Mouse (Mus musculus) liver, embryonic 11.5 days (tissue): ENCODE measurements at regions not wholly inside any gene's neighbourhood (a gene's known extent, or its start where the extent isn't known, plus 50 kb on each side); places are given as distances from the start of the nearest gene placed in this dataset.

Experiments
- ATAC-seq: fragments of 200-750 bp; cut with Nextera tagmentation; replicated peaks from 2 replicates; pipeline ENCODE4 v1.8.0; 2017; ENCODE audit warnings: moderate number of reproducible peaks, mild to moderate bottlenecking, moderate TSS enrichment, moderate library complexity; ENCODE audit not compliant: low FRiP score
- DNase-seq: peaks from one replicate; pipeline ENCODE4 v3.0.0-alpha.2; 2017; ENCODE audit warnings: low spot score
- H3K27ac ChIP-seq: fragments of 300-500 bp; sonication (generic); 2 replicates; pipeline ENCODE4 v1.5.1; 2014; ENCODE audit warnings: mild to moderate bottlenecking, low read depth, low read length, control low read depth
- H3K27me3 ChIP-seq: fragments of 300-500 bp; sonication (generic); replicated peaks from 2 replicates; pipeline ENCODE4 v1.6.1; 2014; ENCODE audit warnings: low read length, mixed read lengths; ENCODE audit not compliant: control insufficient read depth, insufficient read depth
- H3K36me3 ChIP-seq: fragments of 300-500 bp; sonication (generic); 2 replicates; pipeline ENCODE4 v1.6.1; 2014; ENCODE audit warnings: mild to moderate bottlenecking, low read length, moderate library complexity, mixed read lengths; ENCODE audit not compliant: control insufficient read depth, insufficient read depth
- H3K4me1 ChIP-seq: fragments of 300-500 bp; sonication (generic); replicated peaks from 2 replicates; pipeline ENCODE4 v1.6.1; 2014; ENCODE audit warnings: low read length, mixed read lengths; ENCODE audit not compliant: control insufficient read depth, insufficient read depth
- H3K4me2 ChIP-seq: fragments of 300-500 bp; sonication (generic); 2 replicates; pipeline ENCODE4 v1.6.1; 2014; ENCODE audit warnings: mild to moderate bottlenecking, control low read depth, moderate library complexity
- H3K4me3 ChIP-seq: fragments of 300-500 bp; sonication (generic); 2 replicates; pipeline ENCODE4 v1.5.1; 2014; ENCODE audit warnings: low read depth, low read length, control low read depth
- H3K9ac ChIP-seq: fragments of 300-500 bp; sonication (generic); 2 replicates; pipeline ENCODE4 v1.6.1; 2014; ENCODE audit warnings: low read depth, low read length, control low read depth
- H3K9me3 ChIP-seq: fragments of 300-500 bp; sonication (generic); 2 replicates; pipeline ENCODE4 v1.6.1; 2016; ENCODE audit warnings: low read length, inconsistent platforms, mixed read lengths; ENCODE audit not compliant: control insufficient read depth
- WGBS: fragments of 180-500 bp; shearing (Covaris S2); extraction: QIAGEN DNeasy Blood & Tissue Kit; methylation state at CpG from one replicate; pipeline ENCODE4 v1.1.7; 2014; 5-methylcytosine and 5-hydroxymethylcytosine counted together

DNA sequence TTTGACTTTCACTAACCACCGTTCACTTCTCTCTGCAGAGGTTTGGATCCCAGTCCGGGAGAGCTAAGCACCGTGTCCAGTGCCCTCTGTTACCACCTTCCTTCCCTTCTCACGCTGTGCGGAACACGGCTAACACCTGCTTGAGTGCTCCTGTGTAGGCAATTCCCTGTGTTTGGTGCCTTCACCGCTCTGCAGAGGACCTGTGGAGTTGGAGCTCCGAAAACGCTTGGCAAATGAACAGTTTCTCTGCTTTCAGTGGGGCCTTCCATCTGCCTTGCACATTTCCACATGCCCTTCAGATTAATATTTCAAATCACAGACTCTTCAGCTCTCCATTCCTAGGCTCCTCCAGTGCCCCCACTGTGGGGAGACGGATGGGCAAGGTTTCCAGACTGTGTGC is 227.7 kb upstream of the Daam1 start:
- Histone ChIP-seq H3K9me3 (no peaks in the 10 kb centered on the region), H3K9ac (no peak overlapping the region), H3K36me3 (no peaks in the 10 kb centered on the region), H3K27ac (no peak overlapping the region), H3K4me1 (no peaks in the 10 kb centered on the region), H3K27me3 (no peaks in the 10 kb centered on the region), H3K4me3 (no peak overlapping the region), H3K4me2 (no peak overlapping the region)
- WGBS: 92% methylated on average over 10 of the region's 10 CpGs
- DNase-seq (no peak), ATAC-seq (no peak)

DNA sequence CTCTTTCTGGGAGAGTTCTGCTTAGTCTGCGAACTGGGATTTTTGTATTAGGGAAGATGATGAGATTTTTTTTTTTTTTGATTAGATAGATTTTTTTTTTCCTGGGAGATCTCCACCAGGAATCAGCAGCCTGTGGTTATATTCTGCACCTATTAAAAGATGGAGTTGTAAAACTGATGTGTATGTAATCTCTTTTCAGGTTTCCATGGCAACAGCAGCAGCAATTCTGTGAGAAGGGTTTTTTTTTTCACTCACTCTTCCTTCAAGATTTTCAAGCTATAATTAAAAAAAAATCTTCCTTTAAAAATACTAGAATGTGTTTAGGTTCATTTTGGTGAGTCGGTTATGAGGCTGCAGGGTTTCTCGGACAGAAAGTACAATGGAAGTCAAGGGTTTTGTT is 224.5 kb upstream of the Daam1 start:
- Histone ChIP-seq H3K9me3 (no peaks in the 10 kb centered on the region), H3K36me3 (no peaks in the 10 kb centered on the region), H3K4me2 (no peak overlapping the region), H3K27me3 (no peaks in the 10 kb centered on the region), H3K9ac (no peak overlapping the region), H3K4me1 (no peaks in the 10 kb centered on the region), H3K27ac (no peak overlapping the region), H3K4me3 (no peak overlapping the region)
- ATAC-seq (no peak), DNase-seq (no peak)
- WGBS: 80% methylated on average over 3 of the region's 3 CpGs

DNA sequence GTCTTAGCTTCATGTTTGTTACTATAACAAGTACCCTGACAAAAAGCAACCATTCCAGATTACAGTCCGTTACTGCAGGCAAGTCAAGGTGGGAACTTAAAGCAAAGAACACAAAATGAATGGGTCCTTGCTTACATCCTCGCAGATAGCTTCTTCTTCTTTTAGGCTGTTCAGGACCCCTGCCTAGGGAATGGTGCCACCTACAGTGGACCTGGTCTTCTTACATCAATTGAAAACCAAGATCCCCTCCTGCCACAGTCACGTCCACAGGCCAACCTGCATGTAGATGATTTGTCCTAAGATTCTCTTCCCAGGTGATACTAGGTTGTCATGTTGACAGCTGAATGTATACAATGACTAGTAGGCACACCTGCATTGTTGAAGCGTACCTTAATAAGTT is 222.9 kb upstream of the Daam1 start:
- Histone ChIP-seq H3K4me2 (no peak overlapping the region), H3K9ac (no peak overlapping the region), H3K4me1 (no peaks in the 10 kb centered on the region), H3K36me3 (no peaks in the 10 kb centered on the region), H3K9me3 (no peaks in the 10 kb centered on the region), H3K27ac (no peak overlapping the region), H3K27me3 (no peaks in the 10 kb centered on the region), H3K4me3 (no peak overlapping the region)
- 78% methylated on average over 4 of the region's 4 CpGs for WGBS
- DNase-seq (no peak), ATAC-seq (no peak)

DNA sequence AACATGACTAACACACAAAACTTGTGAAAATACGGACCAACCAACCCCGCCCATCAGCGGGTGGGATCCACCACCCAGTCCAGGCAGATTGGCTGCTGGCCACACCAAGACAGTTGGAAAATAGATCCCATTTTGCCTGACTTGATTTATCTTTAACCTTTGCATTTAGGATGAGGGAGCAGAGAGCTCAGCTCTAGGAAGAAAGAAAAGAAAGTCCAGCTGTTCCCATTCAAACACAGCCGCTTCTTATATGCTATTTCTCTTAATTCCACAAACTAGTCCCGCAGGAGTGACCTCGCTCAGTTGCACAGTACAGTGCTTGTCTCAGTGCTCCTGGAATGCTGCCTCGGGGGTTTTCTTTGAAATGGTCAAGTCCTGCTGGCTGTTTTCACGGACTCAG is 217.6 kb upstream of the Daam1 start:
- Histone ChIP-seq H3K9ac (no peak overlapping the region), H3K27ac (no peak overlapping the region), H3K4me3 (no peak overlapping the region), H3K4me2 (no peak overlapping the region), H3K27me3 (no peaks in the 10 kb centered on the region), H3K36me3 (no peaks in the 10 kb centered on the region), H3K9me3 (no peaks in the 10 kb centered on the region), H3K4me1 (no peaks in the 10 kb centered on the region)
- WGBS: 77% methylated on average over 8 of the region's 8 CpGs
- ATAC-seq (no peak), DNase-seq (no peak)

DNA sequence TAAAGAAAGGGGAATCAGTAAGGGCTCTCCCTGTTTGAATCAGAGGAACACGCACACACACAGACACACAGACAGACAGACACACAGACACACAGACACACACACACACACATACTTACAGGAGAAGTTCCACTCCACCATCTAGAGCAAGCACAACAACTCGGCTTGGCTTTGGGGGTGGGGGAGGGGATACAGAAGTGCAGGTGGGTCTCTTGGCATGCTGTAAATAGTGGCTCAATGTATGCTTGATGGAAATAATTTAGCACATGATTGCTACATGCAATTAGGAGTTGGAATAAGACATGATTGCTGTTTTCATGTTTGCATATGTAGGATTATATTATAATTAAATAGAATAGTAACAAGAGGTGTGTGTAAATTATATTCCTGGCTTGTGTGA is 215.9 kb upstream of the Daam1 start:
- Histone ChIP-seq H3K27ac (no peak overlapping the region), H3K4me3 (no peak overlapping the region), H3K4me2 (no peak overlapping the region), H3K4me1 (no peaks in the 10 kb centered on the region), H3K9ac (no peak overlapping the region), H3K36me3 (no peaks in the 10 kb centered on the region), H3K9me3 (no peaks in the 10 kb centered on the region), H3K27me3 (no peaks in the 10 kb centered on the region)
- WGBS: 83% methylated on average over 2 of the region's 2 CpGs
- ATAC-seq: no peak
- DNase-seq: no peak

DNA sequence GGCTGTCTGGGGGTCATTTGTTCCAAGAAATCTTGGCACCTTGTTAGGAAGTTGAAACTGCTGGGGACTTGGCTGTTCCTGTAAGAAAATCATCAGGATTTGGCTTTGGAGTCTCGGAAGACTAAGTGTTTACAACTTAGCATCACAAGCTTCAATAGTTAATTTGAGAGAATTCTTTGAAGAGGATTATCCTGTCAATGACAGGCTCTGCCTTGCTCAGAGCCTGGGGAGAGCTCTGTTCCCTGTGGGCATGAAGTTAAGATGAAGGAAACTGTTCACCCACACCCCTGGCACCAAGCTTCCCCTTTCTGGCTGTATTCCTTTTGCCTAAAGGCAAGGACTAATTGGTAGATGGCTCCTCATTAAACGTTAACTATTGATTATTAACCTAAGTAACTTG is 215.5 kb upstream of the Daam1 start:
- H3K4me1 ChIP-seq: no peaks in the 10 kb centered on the region
- no peaks in the 10 kb centered on the region for H3K36me3 ChIP-seq
- H3K9ac ChIP-seq: no peak overlapping the region
- no peak for DNase-seq
- H3K4me2 ChIP-seq: no peak overlapping the region
- no peak overlapping the region for H3K4me3 ChIP-seq
- no peaks in the 10 kb centered on the region for H3K27me3 ChIP-seq
- 66% methylated on average over 2 of the region's 2 CpGs for WGBS
- ATAC-seq: no peak
- no peak overlapping the region for H3K27ac ChIP-seq
- no peaks in the 10 kb centered on the region for H3K9me3 ChIP-seq

DNA sequence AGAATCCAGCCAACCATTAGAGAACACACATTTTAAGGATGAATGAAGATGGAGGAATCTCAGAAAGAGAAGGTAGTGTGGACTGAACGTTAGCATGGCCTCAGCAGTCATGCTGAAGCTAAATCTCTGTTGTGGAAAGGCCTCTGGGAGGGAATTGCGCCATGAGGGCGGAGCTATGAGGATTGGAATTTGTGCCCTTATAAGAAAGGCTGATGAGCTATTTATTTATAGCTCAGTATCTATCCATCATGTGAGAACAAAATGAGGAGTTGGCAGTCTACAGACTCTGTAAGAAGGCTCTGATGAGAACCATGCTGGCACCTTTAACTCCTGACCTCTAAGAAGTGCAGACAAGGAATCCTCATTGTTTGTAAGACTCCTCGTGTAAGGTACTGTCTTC is 214.8 kb upstream of the Daam1 start:
- no peaks in the 10 kb centered on the region for H3K27me3 ChIP-seq
- no peak overlapping the region for H3K4me3 ChIP-seq
- H3K36me3 ChIP-seq: no peaks in the 10 kb centered on the region
- H3K9me3 ChIP-seq: no peaks in the 10 kb centered on the region
- no peak overlapping the region for H3K4me2 ChIP-seq
- no peak for ATAC-seq
- H3K4me1 ChIP-seq: no peaks in the 10 kb centered on the region
- H3K27ac ChIP-seq: no peak overlapping the region
- no peak for DNase-seq
- no peak overlapping the region for H3K9ac ChIP-seq
- WGBS: 70% methylated on average over 4 of the region's 4 CpGs

DNA sequence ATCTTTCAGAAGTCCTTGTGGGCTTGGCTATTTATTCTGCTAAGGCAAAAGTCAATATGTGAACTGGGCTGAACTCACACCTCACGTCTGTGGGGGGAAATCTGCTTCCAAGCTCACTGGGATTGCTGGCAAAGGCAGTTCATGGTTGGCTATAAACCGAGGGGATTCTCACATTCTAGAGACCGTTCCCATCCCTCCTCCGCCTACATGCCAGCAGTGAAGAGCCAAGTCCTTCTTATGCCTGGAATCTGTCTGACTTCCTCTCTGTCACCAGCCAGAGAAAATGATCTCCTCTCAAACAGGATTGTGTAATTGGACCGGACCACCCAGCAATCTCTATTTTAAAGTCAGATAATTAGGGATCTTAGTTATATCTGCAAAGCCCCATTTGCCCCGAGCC is 212.4 kb upstream of the Daam1 start:
- Histone ChIP-seq H3K9ac (no peak overlapping the region), H3K27me3 (no peaks in the 10 kb centered on the region), H3K9me3 (no peaks in the 10 kb centered on the region), H3K27ac (no peak overlapping the region), H3K36me3 (no peaks in the 10 kb centered on the region), H3K4me3 (no peak overlapping the region), H3K4me1 (no peaks in the 10 kb centered on the region), H3K4me2 (no peak overlapping the region)
- ATAC-seq (no peak), DNase-seq (no peak)
- WGBS: 67% methylated on average over 6 of the region's 6 CpGs

DNA sequence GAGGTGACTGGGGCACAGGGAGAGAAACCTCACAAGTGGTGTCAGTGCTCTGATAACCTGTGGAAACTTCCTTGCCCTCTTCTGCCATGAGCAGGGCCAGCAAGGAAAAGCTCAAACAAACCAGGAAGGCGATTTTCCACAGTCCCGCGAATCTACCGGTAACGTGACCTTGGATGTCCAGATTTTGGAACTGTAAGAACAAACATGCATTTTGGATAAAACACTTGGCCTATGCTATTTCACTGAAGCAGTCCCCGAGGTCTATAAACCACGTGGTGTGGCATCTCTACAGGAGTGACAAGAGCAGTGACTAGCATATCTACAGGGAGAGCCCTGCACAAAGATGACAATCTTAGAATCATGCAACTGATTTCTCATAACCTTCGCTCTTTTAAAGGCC is 211.9 kb upstream of the Daam1 start:
- H3K4me1 ChIP-seq: no peaks in the 10 kb centered on the region
- no peaks in the 10 kb centered on the region for H3K27me3 ChIP-seq
- WGBS: 82% methylated on average over 8 of the region's 8 CpGs
- H3K4me3 ChIP-seq: no peak overlapping the region
- H3K9me3 ChIP-seq: no peaks in the 10 kb centered on the region
- H3K27ac ChIP-seq: no peak overlapping the region
- DNase-seq: no peak
- no peak for ATAC-seq
- H3K36me3 ChIP-seq: no peaks in the 10 kb centered on the region
- no peak overlapping the region for H3K9ac ChIP-seq
- H3K4me2 ChIP-seq: no peak overlapping the region
